Mouse (Mus musculus) MEL (cell line): ENCODE measurements around the gene Kpnb1.

Experiments used
- CTCF ChIP-seq, 3 experiments: IDR thresholded peaks in 2 of 3; conservative IDR thresholded peaks in 1 of 3; 2 replicates each; pipeline ENCODE4 v1.5.1; 2011 to 2012; ENCODE audit warnings: low read length in 3 of 3, low read depth in 2 of 3, mild to moderate bottlenecking in 2 of 3, improper control_type of control experiment in 1 of 3, inconsistent platforms in 1 of 3, mixed read lengths in 1 of 3, moderate library complexity in 1 of 3; ENCODE audit not compliant: control insufficient read depth in 1 of 3, insufficient read depth in 1 of 3, poor library complexity in 1 of 3, severe bottlenecking in 1 of 3
- ETS1 ChIP-seq: IDR thresholded peaks from 2 replicates; pipeline ENCODE4 v1.6.1; 2012; ENCODE audit warnings: low read depth, mild to moderate bottlenecking, inconsistent platforms, low read length, improper control_type of control experiment, moderate library complexity
- MAZ ChIP-seq: IDR thresholded peaks from 2 replicates; pipeline ENCODE4 v1.6.1; 2012; ENCODE audit warnings: low read depth, mild to moderate bottlenecking, inconsistent platforms, low read length, improper control_type of control experiment

- TF ChIP-seq ETS1, result 0 out of 2 replicates have a peak, but pooled peaks have one; percentile 20
- no peak for TF ChIP-seq MAZ
- TF ChIP-seq CTCF (IDR thresholded peaks at IDR 0.05 in 2 of 3, conservative IDR thresholded peaks at IDR 0.05 in 1 of 3; ENCODE audit: control insufficient read depth in 1 of 3, insufficient read depth in 1 of 3, low read depth in 2 of 3, low read length in 3 of 3, poor library complexity in 1 of 3, severe bottlenecking in 1 of 3), result peak; percentile 89 to 94 (median 91)
Observed at GRCm38 (mm10) chr11:97198601-97199000, 10.9 kb upstream of the Kpnb1 start.
